Mouse (Mus musculus) limb, embryonic 13.5 days (tissue): Measurements from ENCODE around the gene Aatf. TPM values are rescaled to one million over a fixed set of nuclear protein-coding genes. Genes with fewer than 3 reads are reported as not detected.

Source experiments
- ATAC-seq: fragments of 200-750 bp; cut with Nextera tagmentation; 2 replicates; pipeline ENCODE4 v1.8.0; 2017; ENCODE audit warnings: low read depth, moderate number of reproducible peaks, moderate TSS enrichment; ENCODE audit not compliant: low FRiP score
- H3K27ac ChIP-seq: fragments of 300-500 bp; sonication (generic); 2 replicates; pipeline ENCODE4 v1.5.1; 2015; ENCODE audit warnings: inconsistent platforms, mild to moderate bottlenecking, moderate library complexity
- H3K27me3 ChIP-seq: fragments of 300-500 bp; sonication (generic); 2 replicates; pipeline ENCODE4 v1.6.1; 2015; ENCODE audit warnings: mild to moderate bottlenecking, inconsistent platforms
- H3K36me3 ChIP-seq: fragments of 300-500 bp; sonication (generic); 2 replicates; pipeline ENCODE4 v1.6.1; 2015; ENCODE audit warnings: inconsistent platforms, mild to moderate bottlenecking, moderate library complexity
- H3K4me1 ChIP-seq: fragments of 300-500 bp; sonication (generic); 2 replicates; pipeline ENCODE4 v1.6.1; 2015; ENCODE audit warnings: inconsistent platforms
- H3K4me2 ChIP-seq: fragments of 300-500 bp; sonication (generic); replicated peaks from 2 replicates; pipeline ENCODE4 v1.6.1; 2015; ENCODE audit warnings: inconsistent platforms, mild to moderate bottlenecking, moderate library complexity
- H3K4me3 ChIP-seq: fragments of 300-500 bp; sonication (generic); 2 replicates; pipeline ENCODE4 v1.5.1; 2015; ENCODE audit warnings: moderate library complexity, mild to moderate bottlenecking, inconsistent platforms
- H3K9ac ChIP-seq: fragments of 300-500 bp; sonication (generic); 2 replicates; pipeline ENCODE4 v1.6.1; 2015; ENCODE audit warnings: mild to moderate bottlenecking, inconsistent platforms
- H3K9me3 ChIP-seq: fragments of 300-500 bp; sonication (generic); 2 replicates; pipeline ENCODE4 v1.6.1; 2016; ENCODE audit warnings: inconsistent platforms
- WGBS: fragments of 180-500 bp; shearing (Covaris S2); methylation state at CpG from one replicate; pipeline ENCODE4 v1.1.7; 2015; 5-methylcytosine and 5-hydroxymethylcytosine counted together
- polyA plus RNA-seq: library from polyadenylated mRNA; unstranded; fragments of >200 nt; fragmentation: Nextera tagmentation; extraction: Ambion mirVana; gene quantifications from 2 replicates; pipeline ENCODE4 v1.2.1, GENCODE M21; 2015

Aatf gene
- 54.1 and 55.7 TPM in 2 replicates for polyA plus RNA-seq

DNA sequence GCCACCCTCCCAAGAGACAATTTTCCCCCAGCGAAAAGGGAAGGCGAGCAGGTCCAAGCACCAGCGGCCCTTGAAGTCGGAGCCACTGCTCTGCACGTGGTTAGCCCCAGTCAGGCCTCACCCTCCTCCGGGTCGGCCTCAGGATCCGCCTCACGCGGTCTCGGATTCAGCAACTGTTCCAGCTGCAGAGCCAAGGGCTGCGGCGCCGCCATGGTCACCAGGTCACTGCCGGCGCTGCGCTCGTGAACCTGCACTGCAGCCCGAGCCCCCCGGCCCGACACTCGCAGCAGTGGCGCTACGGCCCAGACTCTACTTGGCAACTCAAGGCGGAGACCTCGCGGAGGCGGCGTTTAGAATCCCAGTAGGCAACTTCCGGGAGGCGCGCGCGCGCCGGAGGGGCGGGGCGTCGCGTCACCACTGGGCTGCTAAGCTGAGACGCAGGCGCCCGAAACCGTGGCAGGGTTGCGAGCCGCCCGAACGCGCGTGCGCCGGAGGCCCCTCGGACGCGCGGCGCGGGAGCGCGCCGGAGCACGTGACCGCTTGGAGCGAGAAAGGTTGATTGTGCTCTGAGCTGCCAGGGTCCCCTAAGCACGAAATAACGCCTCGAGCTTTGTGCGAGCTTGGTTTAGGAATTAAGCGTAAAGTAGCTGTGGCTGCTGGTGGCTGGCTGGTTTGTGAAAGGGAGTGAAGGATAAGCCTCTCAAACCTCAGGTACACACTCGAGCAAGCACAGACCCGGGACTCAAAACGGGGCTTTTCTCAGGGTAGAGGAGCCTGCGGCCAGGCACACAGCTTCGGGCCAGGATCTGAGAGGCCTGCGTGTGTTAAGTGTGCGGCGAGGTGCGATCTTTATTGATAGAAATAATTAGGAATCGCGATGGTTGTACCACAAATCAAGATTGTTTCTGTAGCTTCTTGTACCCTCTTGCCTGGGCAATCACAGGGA is at the start of gene Aatf:
Aatf (minus strand) TSS at position 352 of the 946 bp plus-strand sequence.
- peak; percentile 98 for ATAC-seq
- Histone ChIP-seq H3K27me3 (peaks cover 43% of the 10 kb centered on the region), H3K4me2 (peak within 1 kb of the TSS; percentile 82), H3K4me1 (peaks cover 12% of the 10 kb centered on the region), H3K4me3 (peak within 1 kb of the TSS; percentile 79), H3K9me3 (no peaks in the 10 kb centered on the region), H3K9ac (peak within 1 kb of the TSS; percentile 87), H3K27ac (peak within 1 kb of the TSS; percentile 70), H3K36me3 (peaks cover 22% of the 10 kb centered on the region)
- under 1% methylated on average over 80 of the region's 80 CpGs for WGBS

DNA sequence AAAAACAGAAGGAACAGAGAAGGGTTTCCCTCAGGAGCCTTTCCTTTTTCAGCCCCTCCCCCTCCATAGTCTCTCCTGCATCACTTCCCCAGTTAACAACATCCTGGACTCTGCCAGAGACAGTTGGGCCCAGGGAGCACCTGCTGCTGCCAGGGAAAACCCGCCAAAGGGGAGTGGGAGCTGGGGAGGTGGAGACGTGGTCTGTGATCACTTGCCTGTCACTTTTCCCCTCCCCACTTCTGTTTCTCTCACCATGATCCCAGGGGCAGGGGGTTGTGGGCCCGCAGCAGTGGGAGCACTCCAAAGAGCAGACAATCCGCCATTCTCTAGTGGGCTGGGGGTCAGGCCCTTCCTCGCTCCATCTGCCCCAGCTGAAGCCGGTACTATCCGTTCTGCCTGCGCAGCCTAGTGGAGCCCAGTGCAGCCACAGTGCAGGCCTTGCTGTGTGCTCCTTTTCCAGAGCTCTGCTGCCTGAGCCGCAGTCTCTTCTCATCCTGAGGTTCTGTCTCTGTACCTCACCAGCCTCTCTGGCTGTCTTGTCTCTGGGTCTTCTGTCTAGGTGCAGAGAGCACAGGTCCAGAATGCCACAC is 49.5 kb upstream of the Aatf start:
- Histone ChIP-seq H3K4me1 (peaks cover 12% of the 10 kb centered on the region), H3K9me3 (no peaks in the 10 kb centered on the region), H3K36me3 (no peaks in the 10 kb centered on the region), H3K4me2 (no peak overlapping the region), H3K9ac (no peak overlapping the region), H3K27ac (no peak overlapping the region), H3K27me3 (peaks cover 24% of the 10 kb centered on the region), H3K4me3 (no peak overlapping the region)
- 27% methylated on average over 9 of the region's 9 CpGs for WGBS
- no peak for ATAC-seq

DNA sequence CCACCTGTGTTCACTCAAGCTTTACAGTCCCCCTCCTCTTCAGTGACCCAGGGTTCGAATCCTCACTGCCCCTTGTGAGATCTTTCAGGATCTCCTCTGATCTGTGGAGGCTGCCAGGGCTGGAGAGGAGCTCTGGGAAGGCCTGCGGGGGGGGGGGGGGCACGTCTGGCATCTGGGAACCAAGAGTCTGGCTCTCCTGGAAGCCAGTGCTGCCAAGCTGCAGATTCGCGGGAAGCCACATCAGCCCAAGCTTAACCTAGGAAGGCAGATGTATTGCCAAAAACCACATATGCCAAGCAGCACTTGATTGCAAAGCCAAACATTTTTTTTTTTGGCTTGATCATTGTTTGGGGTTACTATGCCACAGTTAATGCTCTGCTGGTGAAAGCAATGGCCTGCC is 48.2 kb upstream of the Aatf start:
- Histone ChIP-seq H3K27ac (no peak overlapping the region), H3K27me3 (peaks cover 12% of the 10 kb centered on the region; the same call in 1 of the 2 replicates), H3K4me3 (no peak overlapping the region), H3K4me2 (no peak overlapping the region), H3K9me3 (no peaks in the 10 kb centered on the region), H3K4me1 (peaks cover 12% of the 10 kb centered on the region), H3K9ac (no peak overlapping the region), H3K36me3 (no peaks in the 10 kb centered on the region)
- 64% methylated on average over 4 of the region's 5 CpGs for WGBS
- ATAC-seq: no peak

DNA sequence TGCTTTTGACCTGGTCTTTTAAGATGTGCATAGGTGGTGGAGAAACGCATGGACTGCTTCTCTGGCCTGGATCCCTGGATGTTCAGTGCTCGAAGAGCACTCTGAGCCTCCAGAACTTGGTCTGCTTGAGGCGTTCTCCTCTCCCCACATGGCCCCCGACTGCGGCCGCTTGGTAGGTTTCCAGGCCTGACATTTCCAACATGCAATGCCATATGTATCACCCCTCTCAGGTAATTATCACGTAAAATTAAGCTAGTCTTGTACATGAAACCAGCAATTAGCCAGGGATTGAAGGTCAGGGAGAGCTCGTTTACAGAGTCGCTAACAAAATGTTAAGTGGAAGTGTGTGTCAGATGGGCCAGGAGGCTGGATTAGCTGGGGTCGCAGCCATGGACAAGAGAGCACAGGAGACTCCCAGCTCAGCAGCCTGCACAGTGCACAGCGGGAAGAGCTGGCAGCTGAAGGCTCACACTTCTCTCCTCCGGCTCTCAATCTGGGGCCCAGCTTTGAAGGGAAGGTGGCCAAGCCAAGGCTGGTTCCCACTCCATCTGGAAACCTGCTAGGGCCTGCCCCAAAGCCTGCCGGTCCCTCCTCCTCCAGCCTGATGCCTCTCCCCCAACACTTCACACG is 40.6 kb upstream of the Aatf start:
- H3K4me1 ChIP-seq: 0 out of 2 replicates have a peak, but pooled peaks cover 3% of the 10 kb centered on the region
- no peak for ATAC-seq
- H3K9me3 ChIP-seq: 0 out of 2 replicates have a peak, but pooled peaks cover 3% of the 10 kb centered on the region
- no peaks in the 10 kb centered on the region for H3K27me3 ChIP-seq
- H3K27ac ChIP-seq: no peak overlapping the region
- WGBS: 45% methylated on average over 14 of the region's 14 CpGs
- H3K36me3 ChIP-seq: no peaks in the 10 kb centered on the region
- H3K4me2 ChIP-seq: no peak overlapping the region
- H3K4me3 ChIP-seq: no peak overlapping the region
- H3K9ac ChIP-seq: no peak overlapping the region

DNA sequence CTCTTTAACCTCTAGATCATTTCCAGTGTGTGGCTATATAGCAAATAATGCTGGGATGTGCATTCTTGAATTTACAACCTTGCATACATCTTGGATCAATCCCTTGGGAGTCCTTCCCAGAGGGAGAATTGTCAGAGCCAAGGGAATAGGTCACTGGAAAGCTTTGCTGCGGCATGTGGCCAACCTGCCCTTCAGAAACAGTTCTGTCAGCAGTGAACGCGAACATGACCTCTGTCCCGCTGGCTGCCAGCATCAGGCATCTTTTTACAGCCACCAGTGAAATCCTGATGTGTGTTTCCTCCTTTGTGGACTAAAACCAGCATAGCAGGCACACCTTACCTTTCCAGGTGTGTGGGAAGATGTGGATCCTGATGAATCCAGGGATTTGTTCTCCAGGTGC is 38.0 kb upstream of the Aatf start:
- Histone ChIP-seq H3K9ac (no peak overlapping the region), H3K36me3 (no peaks in the 10 kb centered on the region), H3K4me2 (no peak overlapping the region), H3K9me3 (0 out of 2 replicates have a peak, but pooled peaks cover 3% of the 10 kb centered on the region), H3K27ac (no peak overlapping the region), H3K4me3 (no peak overlapping the region), H3K4me1 (0 out of 2 replicates have a peak, but pooled peaks cover 3% of the 10 kb centered on the region), H3K27me3 (no peaks in the 10 kb centered on the region)
- WGBS: 77% methylated on average over 4 of the region's 4 CpGs
- ATAC-seq: no peak

DNA sequence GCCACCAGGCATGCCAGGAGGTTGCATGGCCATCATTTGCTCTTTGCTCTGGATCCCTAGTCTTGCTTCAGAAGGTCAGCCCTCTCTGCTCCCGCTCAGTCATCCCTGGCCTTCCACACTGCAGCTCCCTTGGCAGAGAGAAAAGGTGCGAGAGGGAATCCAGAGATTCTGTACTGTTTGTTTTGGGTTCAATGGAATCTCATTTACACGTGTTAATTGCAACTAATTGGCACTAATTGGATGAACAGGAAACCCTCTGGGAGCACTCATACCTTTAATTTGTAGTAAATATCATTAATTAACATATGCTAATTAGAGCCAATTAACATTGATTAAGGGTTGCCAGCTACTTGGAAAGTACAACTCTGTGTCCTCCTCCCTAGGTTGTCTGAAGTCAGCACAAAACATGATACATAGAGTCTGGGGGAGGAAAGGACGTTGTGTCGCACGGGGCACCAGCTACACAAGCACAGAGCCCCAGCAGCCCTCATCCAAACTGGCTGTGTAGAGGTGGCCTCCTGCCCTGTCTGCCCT is 36.0 kb upstream of the Aatf start:
- Histone ChIP-seq H3K4me1 (0 out of 2 replicates have a peak, but pooled peaks cover 3% of the 10 kb centered on the region), H3K27me3 (0 out of 2 replicates have a peak, but pooled peaks cover 1% of the 10 kb centered on the region), H3K9me3 (0 out of 2 replicates have a peak, but pooled peaks cover 3% of the 10 kb centered on the region), H3K36me3 (no peaks in the 10 kb centered on the region), H3K9ac (no peak overlapping the region), H3K4me3 (no peak overlapping the region), H3K4me2 (no peak overlapping the region), H3K27ac (no peak overlapping the region)
- WGBS: 51% methylated on average over 6 of the region's 6 CpGs
- ATAC-seq: no peak

DNA sequence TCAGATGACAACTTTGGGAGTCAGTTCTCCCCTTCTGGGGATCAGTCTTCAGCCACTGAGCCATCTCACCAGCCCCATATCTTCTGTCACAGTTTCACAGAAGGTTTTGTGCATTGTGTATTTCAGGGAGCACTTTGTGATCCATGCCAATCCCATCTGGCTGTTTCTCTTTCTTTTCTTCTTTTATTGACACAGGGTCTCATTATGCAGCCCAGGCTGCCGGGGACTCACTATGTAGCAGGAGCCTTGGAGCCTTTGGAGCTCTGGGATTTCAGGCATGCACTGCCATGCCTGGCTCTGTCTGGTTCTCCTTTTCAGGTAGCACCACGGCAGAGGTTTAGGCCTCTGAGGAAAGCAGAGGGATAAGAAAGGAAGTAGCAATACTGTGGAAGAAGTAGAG is 35.0 kb upstream of the Aatf start:
- no peak overlapping the region for H3K9ac ChIP-seq
- peaks cover 7% of the 10 kb centered on the region; the same call in 1 of the 2 replicates for H3K27me3 ChIP-seq
- WGBS: 28% methylated on average over 2 of the region's 2 CpGs
- no peaks in the 10 kb centered on the region for H3K4me1 ChIP-seq
- H3K36me3 ChIP-seq: no peaks in the 10 kb centered on the region
- no peak for ATAC-seq
- H3K27ac ChIP-seq: no peak overlapping the region
- 0 out of 2 replicates have a peak, but pooled peaks cover 3% of the 10 kb centered on the region for H3K9me3 ChIP-seq
- H3K4me3 ChIP-seq: no peak overlapping the region
- H3K4me2 ChIP-seq: no peak overlapping the region

DNA sequence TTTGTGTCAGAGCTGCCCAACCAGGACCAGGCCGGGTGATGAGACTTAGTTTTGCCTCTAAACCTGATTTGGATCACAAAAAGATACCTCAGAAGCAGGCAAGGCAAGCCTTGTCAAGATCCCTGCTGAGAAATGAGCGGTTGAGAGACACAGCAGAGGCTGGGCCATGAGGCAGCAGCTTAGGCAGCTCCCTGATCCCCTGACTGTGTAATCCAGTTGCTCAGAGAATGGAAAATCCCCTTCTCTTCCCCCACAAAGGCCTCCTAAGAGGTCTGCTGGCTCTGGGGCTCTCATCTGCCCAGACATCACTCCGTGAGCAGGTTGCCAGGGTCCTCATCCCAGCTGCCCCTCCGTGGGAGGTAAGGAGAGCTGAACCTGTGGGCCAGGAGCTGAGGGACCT is 26.7 kb upstream of the Aatf start:
- peaks cover 53% of the 10 kb centered on the region for H3K27me3 ChIP-seq
- no peak for ATAC-seq
- no peak overlapping the region for H3K27ac ChIP-seq
- H3K9ac ChIP-seq: no peak overlapping the region
- no peaks in the 10 kb centered on the region for H3K36me3 ChIP-seq
- H3K4me2 ChIP-seq: no peak overlapping the region
- no peaks in the 10 kb centered on the region for H3K9me3 ChIP-seq
- 15% methylated on average over 4 of the region's 4 CpGs for WGBS
- H3K4me3 ChIP-seq: no peak overlapping the region
- no peaks in the 10 kb centered on the region for H3K4me1 ChIP-seq

DNA sequence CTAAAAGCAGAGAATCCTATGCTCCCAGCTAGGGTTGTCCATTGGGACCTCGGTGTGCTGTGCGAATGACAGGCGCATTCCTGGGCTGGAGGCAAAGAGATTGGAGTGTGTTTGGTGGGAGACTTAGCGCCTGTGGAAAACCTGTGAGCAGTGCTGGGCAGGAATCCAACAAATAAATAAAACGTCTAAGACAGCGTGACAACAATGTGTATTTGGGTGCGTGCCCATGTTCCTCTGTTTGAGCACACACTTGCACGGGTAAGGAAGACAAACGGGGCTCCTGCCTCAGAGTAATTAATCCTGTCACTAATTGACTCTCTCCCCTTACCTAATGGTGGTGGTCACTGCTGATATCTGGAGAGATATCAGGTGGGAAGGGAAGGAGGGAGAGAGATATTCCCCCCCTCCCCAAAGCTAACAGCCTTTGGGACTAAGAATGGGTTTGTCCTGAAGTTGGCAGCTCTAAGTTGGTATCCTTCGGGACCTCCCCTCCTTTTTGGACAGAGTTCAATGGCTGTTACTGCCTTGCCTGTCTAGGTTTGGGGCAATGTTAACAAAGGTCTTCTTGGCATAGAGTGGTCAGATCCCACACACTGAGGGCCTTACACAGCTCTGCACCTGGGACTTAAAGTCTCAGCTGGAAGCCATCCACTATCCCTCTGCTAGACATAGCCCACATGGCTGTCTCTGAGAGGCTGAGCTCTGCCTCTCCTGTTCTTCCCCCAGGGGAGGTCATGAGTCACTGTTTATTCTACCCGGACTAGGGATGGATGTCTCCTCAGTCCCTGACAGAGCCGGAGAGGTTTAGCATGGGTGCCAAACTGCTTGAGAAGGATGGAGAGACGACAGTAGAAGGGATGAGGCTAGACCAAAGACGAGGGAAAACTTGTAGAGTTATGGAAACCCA is 16.7 kb upstream of the Aatf start:
- H3K4me2 ChIP-seq: no peak overlapping the region
- WGBS: 7% methylated on average over 14 of the region's 14 CpGs
- no peak for ATAC-seq

DNA sequence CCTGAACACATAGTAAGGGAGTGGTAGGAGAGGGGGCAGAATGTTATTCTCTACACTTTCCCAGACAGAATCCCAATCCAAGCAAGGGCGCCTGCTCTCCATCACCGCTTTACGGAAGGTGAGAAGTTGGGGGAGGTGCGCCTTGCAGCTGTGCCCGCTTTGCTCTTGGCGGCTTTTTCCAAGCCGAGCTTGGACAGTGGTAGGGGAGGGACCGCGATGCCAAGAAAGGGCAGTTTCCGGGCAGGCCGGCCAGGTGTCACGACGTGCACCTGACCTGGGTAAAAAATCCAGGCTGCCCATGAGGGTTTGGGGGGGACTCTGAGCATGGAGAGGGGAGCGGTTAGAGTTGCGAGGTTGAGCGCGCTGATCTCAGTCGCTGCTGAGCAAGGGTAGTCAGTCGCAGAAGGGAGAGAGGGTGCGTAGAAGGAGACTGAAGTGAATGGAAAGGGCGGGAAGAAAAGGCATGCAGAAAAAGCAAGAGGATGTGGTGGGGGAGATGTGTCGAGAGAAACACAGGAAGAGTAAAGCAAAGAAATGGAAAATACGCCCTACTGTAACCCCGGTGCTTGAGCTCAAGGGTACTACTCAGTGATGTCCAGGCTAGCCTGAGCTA is 15.9 kb upstream of the Aatf start:
- H3K4me3 ChIP-seq: peak overlapping the region; percentile 20; the same call in 1 of the 2 replicates
- no peak for ATAC-seq
- 1% methylated on average over 24 of the region's 24 CpGs for WGBS

More for the DNA sequence above, 16.7 kb upstream of the Aatf start:
- H3K36me3 ChIP-seq: no peaks in the 10 kb centered on the region
- no peak overlapping the region for H3K4me3 ChIP-seq
- no peak overlapping the region for H3K9ac ChIP-seq
- H3K4me1 ChIP-seq: peaks cover 29% of the 10 kb centered on the region
- H3K27ac ChIP-seq: no peak overlapping the region
- H3K27me3 ChIP-seq: peaks cover 100% of the 10 kb centered on the region
- no peaks in the 10 kb centered on the region for H3K9me3 ChIP-seq

More for the DNA sequence above, 15.9 kb upstream of the Aatf start:
- Histone ChIP-seq H3K27ac (no peak overlapping the region), H3K4me1 (peaks cover 37% of the 10 kb centered on the region), H3K9ac (no peak overlapping the region), H3K36me3 (no peaks in the 10 kb centered on the region), H3K9me3 (no peaks in the 10 kb centered on the region), H3K27me3 (peaks cover 100% of the 10 kb centered on the region), H3K4me2 (peak overlapping the region; percentile 44)
